Mouse (Mus musculus) MEL (cell line): ENCODE data around the gene Commd3. TPM values are rescaled to one million over a fixed set of nuclear protein-coding genes. Genes with fewer than 3 reads are reported as not detected.

ENCODE experiments used
- DNase-seq: peaks from one replicate; pipeline ENCODE4 v3.0.0; 2011; ENCODE audit warnings: low read depth, low spot score
- H3K27ac ChIP-seq: 2 replicates; pipeline ENCODE4 v1.5.1; 2012; ENCODE audit warnings: low read depth, mild to moderate bottlenecking, control low read depth, low read length, moderate library complexity; ENCODE audit not compliant: control insufficient read depth
- H3K27me3 ChIP-seq, 2 experiments: fragments of 150-350 bp in 1 of 2; sonication (generic) in 1 of 2; 2 replicates each; pipeline ENCODE4 v1.6.1; 2012; ENCODE audit warnings: low read length in 2 of 2, mild to moderate bottlenecking in 2 of 2, improper control_type of control experiment in 1 of 2, moderate library complexity in 1 of 2; ENCODE audit not compliant: insufficient read depth in 2 of 2, control insufficient read depth in 1 of 2
- H3K36me3 ChIP-seq, 2 experiments: 2 replicates each; pipeline ENCODE4 v1.6.1; 2012 to 2014; ENCODE audit warnings: low read length in 2 of 2, improper control_type of control experiment in 1 of 2, inconsistent platforms in 1 of 2, mild to moderate bottlenecking in 1 of 2; ENCODE audit not compliant: insufficient read depth in 2 of 2, control insufficient read depth in 1 of 2
- H3K4me1 ChIP-seq, 2 experiments: fragments of 150-350 bp in 1 of 2; sonication (generic) in 1 of 2; 2 replicates each; pipeline ENCODE4 v1.6.1; 2012; ENCODE audit warnings: low read length in 2 of 2, improper control_type of control experiment in 1 of 2, mild to moderate bottlenecking in 1 of 2; ENCODE audit not compliant: insufficient read depth in 2 of 2, control insufficient read depth in 1 of 2
- H3K4me3 ChIP-seq, 2 experiments: fragments of 150-350 bp in 1 of 2; sonication (generic) in 1 of 2; 2 replicates each; pipeline ENCODE4 v1.5.1; 2012; ENCODE audit warnings: low read depth in 2 of 2, low read length in 2 of 2, mild to moderate bottlenecking in 2 of 2, moderate library complexity in 2 of 2, control low read depth in 1 of 2, improper control_type of control experiment in 1 of 2; ENCODE audit not compliant: control insufficient read depth in 1 of 2, insufficient read depth in 1 of 2
- H3K79me2 ChIP-seq: 2 replicates; pipeline ENCODE4 v1.6.1; 2012; ENCODE audit warnings: mild to moderate bottlenecking, low read length, moderate library complexity; ENCODE audit not compliant: control insufficient read depth, poor library complexity, insufficient read depth
- H3K9ac ChIP-seq: 2 replicates; pipeline ENCODE4 v1.6.1; 2012; ENCODE audit warnings: low read depth, mild to moderate bottlenecking, control low read depth, low read length, moderate library complexity; ENCODE audit not compliant: control insufficient read depth, poor library complexity, severe bottlenecking
- H3K9me3 ChIP-seq: fragments of 150-350 bp; sonication (generic); replicated peaks from 2 replicates; pipeline ENCODE4 v1.6.1; 2012; ENCODE audit warnings: mild to moderate bottlenecking, low read length, improper control_type of control experiment, moderate library complexity; ENCODE audit not compliant: insufficient read depth
- BHLHE40 ChIP-seq: IDR thresholded peaks from 2 replicates; pipeline ENCODE4 v1.6.1; 2012; ENCODE audit warnings: low read depth, mild to moderate bottlenecking, inconsistent platforms, low read length, improper control_type of control experiment, borderline replicate concordance
- CTCF ChIP-seq, 3 experiments: IDR thresholded peaks in 2 of 3; conservative IDR thresholded peaks in 1 of 3; 2 replicates each; pipeline ENCODE4 v1.5.1; 2011 to 2012; ENCODE audit warnings: low read length in 3 of 3, low read depth in 2 of 3, mild to moderate bottlenecking in 2 of 3, improper control_type of control experiment in 1 of 3, inconsistent platforms in 1 of 3, mixed read lengths in 1 of 3, moderate library complexity in 1 of 3; ENCODE audit not compliant: control insufficient read depth in 1 of 3, insufficient read depth in 1 of 3, poor library complexity in 1 of 3, severe bottlenecking in 1 of 3
- ELF1 ChIP-seq: IDR thresholded peaks from 2 replicates; pipeline ENCODE4 v1.6.1; 2014; ENCODE audit warnings: low read depth, mild to moderate bottlenecking, inconsistent platforms, low read length, improper control_type of control experiment, moderate library complexity
- ETS1 ChIP-seq: IDR thresholded peaks from 2 replicates; pipeline ENCODE4 v1.6.1; 2012; ENCODE audit warnings: low read depth, mild to moderate bottlenecking, inconsistent platforms, low read length, improper control_type of control experiment, moderate library complexity
- GATA1 ChIP-seq: IDR thresholded peaks from 2 replicates; pipeline ENCODE4 v1.6.1; 2011; ENCODE audit warnings: low read depth, low read length, improper control_type of control experiment
- HCFC1 ChIP-seq: IDR thresholded peaks from 2 replicates; pipeline ENCODE4 v1.6.1; 2012; ENCODE audit warnings: low read depth, mild to moderate bottlenecking, inconsistent platforms, low read length, improper control_type of control experiment, moderate library complexity
- MAX ChIP-seq: IDR thresholded peaks from 2 replicates; pipeline ENCODE4 v1.6.1; 2011; ENCODE audit warnings: low read length, improper control_type of control experiment
- MXI1 ChIP-seq: IDR thresholded peaks from 2 replicates; pipeline ENCODE4 v1.6.1; 2011; ENCODE audit warnings: mild to moderate bottlenecking, low read depth, low read length, improper control_type of control experiment
- MYC ChIP-seq: IDR thresholded peaks from 2 replicates; pipeline ENCODE4 v1.6.1; 2011; ENCODE audit warnings: low read depth, mild to moderate bottlenecking, low read length, improper control_type of control experiment, moderate library complexity
- NELFE ChIP-seq: IDR thresholded peaks from 2 replicates; pipeline ENCODE4 v1.6.1; 2011; ENCODE audit warnings: low read depth, low read length, improper control_type of control experiment
- POLR2A ChIP-seq, 2 experiments: IDR thresholded peaks; 2 replicates each; pipeline ENCODE4 v1.6.1; 2011 to 2012; ENCODE audit warnings: low read length in 2 of 2, mild to moderate bottlenecking in 2 of 2, control low read depth in 1 of 2, improper control_type of control experiment in 1 of 2, low read depth in 1 of 2, moderate library complexity in 1 of 2; ENCODE audit not compliant: control insufficient read depth in 1 of 2, insufficient read depth in 1 of 2, poor library complexity in 1 of 2
- POLR2AphosphoS2 ChIP-seq: IDR thresholded peaks from 2 replicates; pipeline ENCODE4 v1.6.1; 2011; ENCODE audit warnings: low read length, improper control_type of control experiment
- POLR2AphosphoS5 ChIP-seq: IDR thresholded peaks from 2 replicates; pipeline ENCODE4 v1.6.1; 2012; ENCODE audit warnings: low read depth, borderline replicate concordance, mild to moderate bottlenecking, inconsistent platforms, low read length, moderate library complexity, mixed read lengths
- RAD21 ChIP-seq: IDR thresholded peaks from 2 replicates; pipeline ENCODE4 v1.6.1; 2011; ENCODE audit warnings: mild to moderate bottlenecking, low read depth, low read length, improper control_type of control experiment
- TBP ChIP-seq: IDR thresholded peaks from 2 replicates; pipeline ENCODE4 v1.8.0; 2011; ENCODE audit warnings: low read depth, low read length, improper control_type of control experiment
- TCF12 ChIP-seq: IDR thresholded peaks from 2 replicates; pipeline ENCODE4 v1.6.1; 2014; ENCODE audit warnings: low read depth, mild to moderate bottlenecking, inconsistent platforms, low read length, improper control_type of control experiment, moderate library complexity
- UBTF ChIP-seq: IDR thresholded peaks from 2 replicates; pipeline ENCODE4 v1.6.1; 2012; ENCODE audit warnings: low read depth, mild to moderate bottlenecking, inconsistent platforms, low read length, improper control_type of control experiment, moderate library complexity, borderline replicate concordance; ENCODE audit not compliant: insufficient read depth
- USF1 ChIP-seq: IDR thresholded peaks from 2 replicates; pipeline ENCODE4 v1.6.1; 2014; ENCODE audit warnings: low read depth, mild to moderate bottlenecking, inconsistent platforms, low read length, improper control_type of control experiment, moderate library complexity
- USF2 ChIP-seq, 2 experiments: IDR thresholded peaks; 2 replicates each; pipeline ENCODE4 v1.6.1; 2011 to 2012; ENCODE audit warnings: improper control_type of control experiment in 2 of 2, low read length in 2 of 2, borderline replicate concordance in 1 of 2, inconsistent platforms in 1 of 2, low read depth in 1 of 2, mild to moderate bottlenecking in 1 of 2; ENCODE audit not compliant: insufficient read depth in 1 of 2
- polyA plus RNA-seq, 2 experiments: library from polyadenylated mRNA; stranded (reverse) in 1 of 2; unstranded in 1 of 2; fragments of >175 nt in 1 of 2; fragments of >200 nt in 1 of 2; gene quantifications; 2 replicates each; pipeline versions ENCODE4 v1.2.1 to v1.2.4; 2012; ENCODE audit warnings: low replicate concordance in 2 of 2, low read depth in 1 of 2; ENCODE audit not compliant: insufficient read length in 2 of 2, insufficient read depth in 1 of 2, missing spikeins in 1 of 2
- total RNA-seq: library from RNA; depleted of rRNA; stranded (reverse); fragments of 300-350 nt; gene quantifications from 2 replicates; pipeline ENCODE4 v1.2.3, GENCODE M21; 2012; rRNA removed

Commd3 gene
- total RNA-seq (42.9 and 47.0 TPM in 2 replicates), polyA plus RNA-seq (10 to 100 TPM in 1 of 2 experiments, not detected in 1; 70.7 TPM)

- peaks cover 12 to 30% of the 10 kb centered on the region in 2 experiments for H3K27me3 ChIP-seq
- no peaks in the 10 kb centered on the region for H3K9me3 ChIP-seq
- peaks cover 12% of the 10 kb centered on the region for H3K79me2 ChIP-seq
- no peak for TF ChIP-seq CTCF (IDR thresholded peaks at IDR 0.05 in 2 of 3, conservative IDR thresholded peaks at IDR 0.05 in 1 of 3; ENCODE audit: control insufficient read depth in 1 of 3, insufficient read depth in 1 of 3, low read depth in 2 of 3, low read length in 3 of 3, poor library complexity in 1 of 3, severe bottlenecking in 1 of 3)
- peak; percentile 26; the same call in 1 of the 2 replicates for TF ChIP-seq TCF12
- peak; percentile 54; the same call in 1 of the 2 replicates for TF ChIP-seq BHLHE40
- peak; percentile 59 to 73; a peak in 2 of 4 replicates for TF ChIP-seq POLR2A (IDR thresholded peaks at IDR 0.05; ENCODE audit: control insufficient read depth in 1 of 2, insufficient read depth in 1 of 2, low read depth in 1 of 2, low read length in 2 of 2, poor library complexity in 1 of 2)
- TF ChIP-seq UBTF = peak; percentile 60; the same call in 1 of the 2 replicates
- TF ChIP-seq RAD21 = no peak
- no peak for TF ChIP-seq POLR2AphosphoS5
- TF ChIP-seq TBP = peak; percentile 31; the same call in 1 of the 2 replicates
- 0 out of 2 replicates have a peak, but pooled peaks have one; percentile 31 for TF ChIP-seq MYC
- peak; percentile 73 for TF ChIP-seq NELFE
- peak; percentile 93 for TF ChIP-seq MAX
- TF ChIP-seq USF1 = peak; percentile 96
- peak; percentile 20 to 76; a peak in 3 of 4 replicates for TF ChIP-seq USF2 (IDR thresholded peaks at IDR 0.05; ENCODE audit: borderline replicate concordance in 1 of 2, insufficient read depth in 1 of 2, low read depth in 1 of 2, low read length in 2 of 2)
- TF ChIP-seq MXI1 = peak; percentile 72; the same call in 1 of the 2 replicates
- no peak for TF ChIP-seq GATA1
- TF ChIP-seq ELF1 = no peak
- TF ChIP-seq ETS1 = 0 out of 2 replicates have a peak, but pooled peaks have one; percentile 53
- TF ChIP-seq POLR2AphosphoS2 = no peak
- peak; percentile 57; the same call in 1 of the 2 replicates for TF ChIP-seq HCFC1
- H3K4me1 ChIP-seq = peaks cover 13% of the 10 kb centered on the region in 2 experiments
- peak within 1 kb of the TSS; percentile 52 for H3K27ac ChIP-seq
- peaks cover 0 to 17% of the 10 kb centered on the region in 2 experiments; a peak in 2 of 4 replicates for H3K36me3 ChIP-seq
- peak within 1 kb of the TSS; percentile 81 to 83 for H3K4me3 ChIP-seq
- DNase-seq = peak; percentile 84
- H3K9ac ChIP-seq = peak within 1 kb of the TSS; percentile 96
These were observed at the start of gene Commd3 for GRCm38 (mm10) chr2:18672133-18672765. Gene Commd3, plus strand, starts transcription at chr2:18672384.
